Comparison of ENCODE assay signal across 9 mouse cellular contexts in the genomic region with DNA sequence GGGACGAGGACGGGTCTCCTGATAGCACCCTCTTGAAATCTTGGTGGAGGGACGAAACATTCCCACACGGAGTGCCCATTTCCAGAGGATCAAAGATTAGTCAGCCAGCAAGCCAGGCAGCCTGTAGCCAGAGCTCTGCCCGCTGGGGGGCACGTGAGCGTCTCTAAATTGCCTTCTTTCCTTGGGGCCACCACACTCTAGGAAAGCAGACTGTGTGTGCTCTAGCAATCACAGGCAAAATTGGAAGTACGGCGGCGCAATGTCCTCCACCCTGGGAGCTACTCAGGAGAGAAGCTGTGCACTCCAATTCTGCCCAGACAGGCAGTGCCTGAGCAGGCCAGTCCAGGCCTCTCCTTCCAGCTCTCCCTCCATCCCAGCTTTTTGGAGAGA.
DNase-seq lines count a peak whose midpoint lies in the region; ATAC-seq and TF ChIP-seq lines count a peak whose summit lies in the region.
"Had no signal": no experiment of that assay in that cellular context is flagged by ENCODE, and none has a peak within 500 bp of the region (broad histone marks: within the 10 kb centered on the region; RNA-seq: fewer than 3 reads in every experiment).

No protein-coding gene starts in this region.

- DNase-seq in heart, postnatal 36 days, result no peak
- DNase-seq in left cerebral cortex, postnatal 4 days, result peak; percentile 66
- DNase-seq in stomach, postnatal 0 days (ENCODE audit: low spot score), result no peak
- DNase-seq in gastrocnemius, adult 18-20 months (ENCODE audit: low spot score), result no peak
- no peak for DNase-seq in c-Kit-positive CD71-positive TER-119-positive erythroid progenitor cells, embryonic 14.5 days (ENCODE audit: low spot score)

- no peak for TF ChIP-seq CTCF in stomach, postnatal 0 days (IDR thresholded peaks at IDR 0.05; ENCODE audit: low read depth)

- ATAC-seq in heart, embryonic 13.5 days (ENCODE audit: extremely low read depth, insufficient number of reproducible peaks, low FRiP score, low TSS enrichment), result no peak
- 0 out of 2 replicates have a peak, but pooled peaks have one; percentile 17 for ATAC-seq in cerebellum, adult (ENCODE audit: insufficient number of reproducible peaks, low FRiP score, low TSS enrichment)
- peak; percentile 7; the same call in 1 of the 2 replicates for ATAC-seq in frontal cortex, adult (ENCODE audit: low TSS enrichment)
- no peak for ATAC-seq in stomach, postnatal 0 days (ENCODE audit: low FRiP score, low TSS enrichment)

- no peaks in the 10 kb centered on the region for H3K9me3 ChIP-seq in heart, embryonic 13.5 days
- no peaks in the 10 kb centered on the region for H3K9me3 ChIP-seq in stomach, postnatal 0 days (ENCODE audit: control insufficient read depth, low read length)
- H3K9me3 ChIP-seq: liver, embryonic 15.5 days had no signal

- peaks cover 88% of the 10 kb centered on the region for H3K4me1 ChIP-seq in heart, embryonic 13.5 days
- H3K4me1 ChIP-seq in stomach, postnatal 0 days (replicated peaks; ENCODE audit: control insufficient read depth, insufficient read depth), result peaks cover 3% of the 10 kb centered on the region; the same call in 1 of the 2 replicates

- WGBS in heart, embryonic 13.5 days, result 57% methylated on average over 10 of the region's 10 CpGs
- 75% methylated on average over 10 of the region's 10 CpGs for WGBS in stomach, postnatal 0 days

- peak overlapping the region; percentile 73 for H3K9ac ChIP-seq in heart, embryonic 13.5 days
- no peak overlapping the region for H3K9ac ChIP-seq in stomach, postnatal 0 days (ENCODE audit: low read length)
- H3K9ac ChIP-seq: liver, embryonic 15.5 days had no signal

- H3K4me2 ChIP-seq in heart, embryonic 13.5 days, result peak overlapping the region; percentile 62
- H3K4me2 ChIP-seq in stomach, postnatal 0 days (replicated peaks; ENCODE audit: low read depth), result peak overlapping the region; percentile 25

- no peak for TF ChIP-seq EP300 in stomach, postnatal 0 days (optimal IDR thresholded peaks at IDR 0.05)

- no peaks in the 10 kb centered on the region for H3K27me3 ChIP-seq in heart, embryonic 13.5 days (replicated peaks)
- no peaks in the 10 kb centered on the region for H3K27me3 ChIP-seq in stomach, postnatal 0 days (ENCODE audit: control insufficient read depth, insufficient read depth, low read length)
- H3K27me3 ChIP-seq: liver, embryonic 15.5 days had no signal

- peak overlapping the region; percentile 38 for H3K4me3 ChIP-seq in heart, embryonic 13.5 days
- no peak overlapping the region for H3K4me3 ChIP-seq in stomach, postnatal 0 days (ENCODE audit: low read depth, low read length)
- H3K4me3 ChIP-seq: liver, embryonic 15.5 days had no signal

- intact Hi-C loops in heart, postnatal 36 days (cut with DNase I), result loop anchor here (1.0 kb wide), 1 partner anchor 20 kb away; no protein-coding TSS in a partner anchor
- intact Hi-C loops in left cerebral cortex, postnatal 4 days (cut with DNase I), result no loop called here

- H3K36me3 ChIP-seq in heart, embryonic 13.5 days, result no peaks in the 10 kb centered on the region
- H3K36me3 ChIP-seq in stomach, postnatal 0 days (ENCODE audit: control insufficient read depth, insufficient read depth, low read length), result no peaks in the 10 kb centered on the region
- H3K36me3 ChIP-seq: liver, embryonic 15.5 days had no signal

- H3K27ac ChIP-seq in heart, embryonic 13.5 days (replicated peaks), result peak overlapping the region; percentile 97
- no peak overlapping the region for H3K27ac ChIP-seq in stomach, postnatal 0 days (replicated peaks)
- H3K27ac ChIP-seq: liver, embryonic 15.5 days had no signal

Comparison
In these comparisons a context has a peak if more than half of its experiments do, and no peak if none do; other contexts are left out.
1. ATAC-seq: peak in cerebellum, adult (single experiment) and frontal cortex, adult (single experiment); none in heart, embryonic 13.5 days (single experiment) and stomach, postnatal 0 days (single experiment).